Mouse (Mus musculus): Measurements from ENCODE around the gene B430218F22Rik.
"Not testable (repeated sequence)": the region's sequence is repeated elsewhere in the genome, so short reads cannot be mapped to it uniquely, and the experiment has no call there.

B430218F22Rik gene

GRCm38 (mm10) chr13:118386511-118387447 is at the start of gene B430218F22Rik, which contains the start of gene Mrps30:
Gene B430218F22Rik (plus strand): TSS chr13:118386630.
Gene Mrps30 (minus strand): TSS chr13:118387252.
- DNase-seq (ENCODE audit: low spot score), result peak; percentile 86

- DNase-seq (ENCODE audit: low spot score), result no peak
These were observed 36.2 kb upstream of the B430218F22Rik start for GRCm38 (mm10) chr13:118350257-118350656.

- no peak for DNase-seq (ENCODE audit: low spot score)
These were observed 35.6 kb upstream of the B430218F22Rik start for GRCm38 (mm10) chr13:118350870-118351269.

- no peak for DNase-seq (ENCODE audit: low spot score)
These were observed 23.1 kb upstream of the B430218F22Rik start for GRCm38 (mm10) chr13:118363342-118363741.

- no peak for DNase-seq (ENCODE audit: low spot score)
These were observed 20.7 kb upstream of the B430218F22Rik start for GRCm38 (mm10) chr13:118365774-118366173.

- no peak for DNase-seq (ENCODE audit: low spot score)
These were observed 13.6 kb upstream of the B430218F22Rik start for GRCm38 (mm10) chr13:118372871-118373270.

GRCm38 (mm10) chr13:118379155-118379554 is 7.3 kb upstream of the B430218F22Rik start:
- peak; percentile 19 for DNase-seq (ENCODE audit: low spot score)

GRCm38 (mm10) chr13:118380381-118380780 is 6.0 kb upstream of the B430218F22Rik start:
- no peak for DNase-seq (ENCODE audit: low spot score)

GRCm38 (mm10) chr13:118387448-118387801 is 995 bp downstream of the B430218F22Rik start:
- DNase-seq (ENCODE audit: low spot score), result not testable (repeated sequence)

- no peak for DNase-seq (ENCODE audit: low spot score)
These were observed 9.4 kb downstream of the B430218F22Rik start for GRCm38 (mm10) chr13:118395803-118396202.

- DNase-seq (ENCODE audit: low spot score), result no peak
These were observed 13.9 kb downstream of the B430218F22Rik start for GRCm38 (mm10) chr13:118400340-118400739.

- no peak for DNase-seq (ENCODE audit: low spot score)
These were observed 17.1 kb downstream of the B430218F22Rik start for GRCm38 (mm10) chr13:118403544-118403943.

GRCm38 (mm10) chr13:118411297-118411992 is 25.0 kb downstream of the B430218F22Rik start:
- no peak for DNase-seq (ENCODE audit: low spot score)

GRCm38 (mm10) chr13:118418163-118418562 is 31.7 kb downstream of the B430218F22Rik start:
- DNase-seq (ENCODE audit: low spot score), result no peak

GRCm38 (mm10) chr13:118420408-118420807 is 34.0 kb downstream of the B430218F22Rik start:
- DNase-seq (ENCODE audit: low spot score), result no peak

- no peak for DNase-seq (ENCODE audit: low spot score)
These were observed 34.4 kb downstream of the B430218F22Rik start for GRCm38 (mm10) chr13:118420847-118421246.
